Mouse (Mus musculus) C2C12 (cell line): ENCODE results near the gene Cdk13. TPM values are rescaled to one million over a fixed set of nuclear protein-coding genes. Genes with fewer than 3 reads are reported as not detected.

Experiments used
- H3K27me3 ChIP-seq: one replicate; pipeline ENCODE4 v1.6.1; 2011; ENCODE audit not compliant: control insufficient read depth, insufficient read depth, insufficient read length
- H3K36me3 ChIP-seq: one replicate; pipeline ENCODE4 v1.6.1; 2011; ENCODE audit not compliant: control insufficient read depth, insufficient read depth
- H3K4me3 ChIP-seq: one replicate; pipeline ENCODE4 v1.5.1; 2011; ENCODE audit warnings: mild to moderate bottlenecking, control low read depth; ENCODE audit not compliant: poor library complexity, insufficient read depth, severe bottlenecking
- H3K79me2 ChIP-seq: one replicate; pipeline ENCODE4 v1.6.1; 2011; ENCODE audit not compliant: control insufficient read depth, insufficient read depth
- H3K79me3 ChIP-seq: one replicate; pipeline ENCODE4 v1.6.1; 2011; ENCODE audit warnings: low read depth, control low read depth
- H3ac ChIP-seq: one replicate; pipeline ENCODE3; 2011; ENCODE audit warnings: low read depth; ENCODE audit not compliant: control insufficient read depth, insufficient read length
- CEBPB ChIP-seq: IDR thresholded peaks from one replicate; pipeline ENCODE4 v1.6.1; 2011; ENCODE audit warnings: low read depth, mild to moderate bottlenecking, control low read depth, moderate library complexity
- CTCF ChIP-seq: IDR thresholded peaks from one replicate; pipeline ENCODE4 v1.5.1; 2011; ENCODE audit not compliant: control insufficient read depth, insufficient read depth, insufficient read length
- FOSL1 ChIP-seq: IDR thresholded peaks from one replicate; pipeline ENCODE4 v1.8.0; 2011; ENCODE audit warnings: mild to moderate bottlenecking, low read length; ENCODE audit not compliant: poor library complexity, insufficient read depth, severe bottlenecking
- MAX ChIP-seq: IDR thresholded peaks from one replicate; pipeline ENCODE4 v1.6.1; 2011; ENCODE audit warnings: mild to moderate bottlenecking, control low read depth
- MYOD1 ChIP-seq: IDR thresholded peaks from one replicate; pipeline ENCODE4 v1.6.1; 2011; ENCODE audit warnings: low read depth; ENCODE audit not compliant: control insufficient read depth, insufficient read length
- MYOG ChIP-seq: IDR thresholded peaks from one replicate; pipeline ENCODE4 v1.6.1; 2011; ENCODE audit not compliant: control insufficient read depth, insufficient read length; ENCODE audit errors: extremely low read depth
- USF1 ChIP-seq: IDR thresholded peaks from one replicate; pipeline ENCODE4 v1.6.1; 2011; ENCODE audit warnings: low read depth, mild to moderate bottlenecking, control low read depth, moderate library complexity
- polyA plus RNA-seq: library from polyadenylated mRNA; unstranded; fragments of >200 nt; fragmentation: generic; extraction: Trizol; gene quantifications from one replicate; pipeline ENCODE4 v1.2.1, GENCODE M21; 2012; ENCODE audit warnings: missing spikeins

The Cdk13 gene
- polyA plus RNA-seq, 1 experiment = 15.9 TPM

DNA sequence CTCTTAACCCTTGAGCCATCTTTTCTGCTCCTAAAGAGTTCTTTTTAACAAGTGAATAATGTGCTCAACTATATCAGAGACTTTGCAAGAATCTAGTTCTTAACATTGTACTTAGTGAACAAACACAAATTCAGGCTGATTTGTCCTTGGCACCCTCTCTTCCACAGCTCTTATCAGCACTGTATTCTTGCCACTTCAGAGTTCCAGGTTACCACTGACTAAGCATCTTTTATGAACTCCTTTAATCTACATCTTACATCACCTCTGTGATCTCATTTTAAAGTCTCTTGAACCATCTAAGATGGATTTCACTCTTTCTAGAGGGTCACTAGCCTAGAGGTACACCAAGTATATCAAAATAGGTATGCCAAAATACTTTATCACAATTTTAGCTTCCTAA, 29.5 kb downstream of the Cdk13 start:
- no peaks in the 10 kb centered on the region for H3K27me3 ChIP-seq
- H3K36me3 ChIP-seq = peaks cover 29% of the 10 kb centered on the region
- H3K4me3 ChIP-seq = no peak overlapping the region
- TF ChIP-seq MYOG (no peak), CEBPB (no peak), CTCF (no peak), FOSL1 (no peak), USF1 (no peak), MAX (no peak), MYOD1 (no peak)
- H3K79me2 ChIP-seq = peaks cover 92% of the 10 kb centered on the region
- peaks cover 74% of the 10 kb centered on the region for H3K79me3 ChIP-seq
- no peak overlapping the region for H3ac ChIP-seq

DNA sequence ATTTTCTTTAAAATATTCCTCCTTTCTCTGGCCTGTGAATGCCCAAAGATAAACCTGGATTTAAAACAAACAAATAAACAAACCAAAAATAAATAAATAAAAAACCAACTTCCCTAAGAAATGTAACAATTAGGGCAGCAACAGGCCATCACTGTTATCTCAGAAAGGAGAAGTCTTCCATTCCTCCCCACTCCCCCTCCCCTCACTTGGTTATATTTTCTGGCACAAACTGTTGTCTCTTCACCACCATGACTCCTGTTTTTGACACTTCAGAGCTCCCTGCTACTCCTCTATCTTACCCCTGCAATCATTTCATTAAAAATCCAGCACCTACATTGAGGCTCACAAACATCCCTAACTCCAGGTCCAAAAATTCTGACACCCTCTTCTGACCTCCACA, 31.8 kb downstream of the Cdk13 start:
- peaks cover 31% of the 10 kb centered on the region for H3K36me3 ChIP-seq
- H3K79me3 ChIP-seq = peaks cover 70% of the 10 kb centered on the region
- no peak overlapping the region for H3K4me3 ChIP-seq
- TF ChIP-seq MYOG = no peak
- TF ChIP-seq CTCF = no peak
- no peak for TF ChIP-seq FOSL1
- no peak for TF ChIP-seq CEBPB
- TF ChIP-seq MYOD1 = no peak
- TF ChIP-seq USF1 = no peak
- TF ChIP-seq MAX = no peak
- H3ac ChIP-seq = no peak overlapping the region
- no peaks in the 10 kb centered on the region for H3K27me3 ChIP-seq
- peaks cover 92% of the 10 kb centered on the region for H3K79me2 ChIP-seq

DNA sequence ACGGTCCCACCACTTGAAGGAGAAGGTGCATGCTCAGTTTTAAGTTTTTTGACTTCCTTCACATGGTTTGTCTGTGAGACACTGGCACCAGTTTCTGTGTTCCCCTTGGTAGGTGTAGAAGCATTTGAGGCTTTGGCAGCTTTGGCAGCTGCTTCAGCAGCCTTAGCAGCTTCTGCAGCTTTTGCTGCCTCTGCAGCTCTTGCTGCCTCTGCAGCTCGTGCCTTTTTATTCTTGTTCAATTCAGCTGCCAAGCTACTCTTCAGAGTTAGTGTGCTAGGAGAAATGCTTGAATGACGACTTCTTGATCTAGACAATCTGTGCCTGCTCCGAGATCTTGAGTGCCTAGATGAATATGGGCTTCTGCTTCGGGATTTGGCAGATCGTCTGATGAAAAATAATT, 32.3 kb downstream of the Cdk13 start:
- no peak for TF ChIP-seq USF1
- no peak for TF ChIP-seq MYOG
- no peak for TF ChIP-seq CTCF
- no peak for TF ChIP-seq FOSL1
- no peak for TF ChIP-seq MAX
- no peak for TF ChIP-seq CEBPB
- TF ChIP-seq MYOD1 = no peak
- Histone ChIP-seq H3K4me3 (no peak overlapping the region), H3ac (no peak overlapping the region), H3K27me3 (no peaks in the 10 kb centered on the region), H3K36me3 (peaks cover 27% of the 10 kb centered on the region), H3K79me2 (peaks cover 92% of the 10 kb centered on the region), H3K79me3 (peaks cover 70% of the 10 kb centered on the region)

DNA sequence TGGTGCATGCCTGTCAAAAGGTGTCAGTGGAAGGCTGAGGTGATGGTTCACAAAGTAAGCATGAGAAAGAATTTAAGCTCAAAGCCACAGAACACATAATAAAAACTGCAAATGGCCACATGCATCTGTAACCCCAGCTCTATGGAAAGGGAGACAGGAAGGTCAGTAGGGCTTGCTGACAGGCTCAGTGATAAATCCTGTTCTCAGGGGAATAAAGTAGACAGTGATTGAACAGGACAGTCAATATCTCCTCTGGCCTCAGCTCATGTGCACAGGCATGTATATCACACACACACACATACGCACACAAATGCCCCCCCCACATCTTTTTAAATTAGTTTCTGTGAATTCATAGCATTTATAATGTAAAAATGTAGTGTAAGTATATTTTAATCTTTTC, 42.5 kb downstream of the Cdk13 start:
- peaks cover 11% of the 10 kb centered on the region for H3K79me3 ChIP-seq
- TF ChIP-seq FOSL1 = no peak
- no peak for TF ChIP-seq MYOD1
- no peak for TF ChIP-seq MYOG
- TF ChIP-seq MAX = no peak
- no peak overlapping the region for H3ac ChIP-seq
- H3K79me2 ChIP-seq = peaks cover 21% of the 10 kb centered on the region
- no peaks in the 10 kb centered on the region for H3K27me3 ChIP-seq
- H3K4me3 ChIP-seq = no peak overlapping the region
- H3K36me3 ChIP-seq = peaks cover 41% of the 10 kb centered on the region

- Histone ChIP-seq H3K4me3 (no peak overlapping the region), H3K79me2 (no peaks in the 10 kb centered on the region), H3K27me3 (no peaks in the 10 kb centered on the region), H3ac (no peak overlapping the region), H3K36me3 (peaks cover 21% of the 10 kb centered on the region), H3K79me3 (peaks cover 8% of the 10 kb centered on the region)
- TF ChIP-seq MYOD1 = no peak
- no peak for TF ChIP-seq CTCF
- no peak for TF ChIP-seq USF1
- no peak for TF ChIP-seq CEBPB
- no peak for TF ChIP-seq MAX
- TF ChIP-seq FOSL1 = no peak
- TF ChIP-seq MYOG = no peak
Observed at GRCm38 (mm10) chr13:17754997-17755396, 49.9 kb downstream of the Cdk13 start.

GRCm38 (mm10) chr13:17728798-17729197, 76.1 kb downstream of the Cdk13 start:
- Histone ChIP-seq H3K79me2 (no peaks in the 10 kb centered on the region), H3K27me3 (no peaks in the 10 kb centered on the region), H3ac (no peak overlapping the region), H3K4me3 (no peak overlapping the region), H3K79me3 (no peaks in the 10 kb centered on the region), H3K36me3 (peaks cover 35% of the 10 kb centered on the region)
- TF ChIP-seq FOSL1 (no peak), USF1 (no peak), MAX (no peak)
